Mouse (Mus musculus) E14TG2a.4 (cell line): Measurements from ENCODE around the gene Vpreb1.

Experiments
- H3K27me3 ChIP-seq: 2 replicates; pipeline ENCODE4 v1.6.1; 2014; ENCODE audit warnings: low read length, control low read depth; ENCODE audit not compliant: insufficient read depth
- H3K36me3 ChIP-seq: 2 replicates; pipeline ENCODE4 v1.6.1; 2014; ENCODE audit warnings: low read length, control low read depth; ENCODE audit not compliant: insufficient read depth
- H3K4me1 ChIP-seq: replicated peaks from 2 replicates; pipeline ENCODE4 v1.6.1; 2014; ENCODE audit warnings: low read depth, low read length, control low read depth
- H3K4me3 ChIP-seq: replicated peaks from 2 replicates; pipeline ENCODE4 v1.5.1; 2014; ENCODE audit warnings: mild to moderate bottlenecking, low read length
- H3K9me3 ChIP-seq: 2 replicates; pipeline ENCODE4 v1.6.1; 2014; ENCODE audit warnings: low read length, control low read depth
- CTCF ChIP-seq: conservative IDR thresholded peaks from 2 replicates; pipeline ENCODE4 v1.5.1; 2014; ENCODE audit warnings: low read length
- NANOG ChIP-seq: IDR thresholded peaks from 2 replicates; pipeline ENCODE4 v1.6.1; 2014; ENCODE audit warnings: borderline replicate concordance, low read length, mixed read lengths
- POU5F1 ChIP-seq: IDR thresholded peaks from 2 replicates; pipeline ENCODE4 v1.6.1; 2014; ENCODE audit warnings: low read length, borderline replicate concordance

The Vpreb1 gene

DNA sequence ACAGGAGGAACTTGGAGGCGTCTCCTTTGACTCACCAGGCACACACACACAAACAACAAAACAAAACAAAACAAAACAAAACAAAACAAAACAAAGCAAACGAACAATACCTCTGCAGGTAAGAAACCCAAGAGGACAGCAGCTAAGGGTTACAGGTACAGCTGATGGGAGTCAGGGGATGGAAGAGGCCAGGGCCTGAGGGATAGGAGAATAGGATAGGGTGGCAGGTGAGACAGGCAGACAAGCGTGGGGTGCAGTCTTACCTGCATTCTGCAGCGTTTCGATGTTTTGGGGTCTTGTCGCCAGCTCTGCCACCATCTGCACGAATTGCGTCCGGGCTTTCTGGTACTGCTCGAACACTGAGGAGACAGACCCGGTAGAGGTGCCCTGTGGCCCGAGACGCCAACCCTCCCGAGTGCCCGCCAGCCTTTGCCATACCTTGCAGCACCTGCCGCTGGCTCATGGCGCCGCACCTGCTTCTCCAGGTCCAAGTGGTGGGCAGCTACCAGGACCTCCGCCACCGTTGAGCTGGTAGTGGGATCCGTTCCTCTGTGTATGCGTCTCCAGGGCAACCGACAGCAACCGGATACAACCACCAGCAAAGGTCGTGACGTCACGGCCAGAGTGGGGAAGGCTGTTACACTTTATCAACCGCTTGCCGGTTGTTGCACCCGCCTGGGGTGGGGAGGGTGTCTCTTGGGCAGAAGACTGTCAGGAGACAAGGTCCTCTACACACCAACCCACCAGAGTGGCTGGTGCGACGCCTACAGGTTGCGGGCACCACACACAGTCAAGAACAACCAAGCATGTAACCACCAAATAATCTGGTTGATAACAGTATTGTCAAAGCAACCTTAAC, 41.7 kb downstream of the Vpreb1 start, which contains the start of gene Spag6l:
Gene Spag6l (minus strand): TSS at position 700 of the 859 bp plus-strand sequence.
- peaks cover 8% of the 10 kb centered on the region for H3K9me3 ChIP-seq
- no peaks in the 10 kb centered on the region for H3K36me3 ChIP-seq
- TF ChIP-seq CTCF (peak; percentile 38), NANOG (no peak), POU5F1 (no peak)

DNA sequence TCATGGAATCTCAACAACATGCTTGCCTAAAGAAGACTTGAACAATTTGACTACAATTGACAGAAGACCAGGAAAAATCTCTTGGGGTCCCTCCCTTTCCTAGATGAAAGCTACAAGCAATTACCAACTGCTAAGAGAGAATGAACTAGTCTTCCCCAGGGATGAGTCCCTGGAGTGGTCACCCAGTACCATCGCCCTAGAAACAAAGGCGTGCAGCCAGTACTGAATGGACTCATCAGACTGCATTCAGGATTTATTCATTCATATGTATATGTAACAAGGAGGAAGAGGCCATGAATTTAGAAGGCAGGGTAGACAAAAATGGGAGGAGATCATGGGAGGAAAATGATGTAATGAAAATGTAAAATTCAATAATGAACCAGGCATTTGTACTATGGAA, 44.4 kb downstream of the Vpreb1 start:
- Histone ChIP-seq H3K4me1 (peaks cover 38% of the 10 kb centered on the region), H3K27me3 (no peaks in the 10 kb centered on the region), H3K4me3 (no peak overlapping the region), H3K9me3 (peaks cover 3% of the 10 kb centered on the region), H3K36me3 (no peaks in the 10 kb centered on the region)
- peak; percentile 61 for TF ChIP-seq NANOG
- TF ChIP-seq POU5F1, result no peak
- no peak for TF ChIP-seq CTCF

More for the DNA sequence above, 41.7 kb downstream of the Vpreb1 start, which contains the start of gene Spag6l:
- H3K4me3 ChIP-seq, result peak within 1 kb of the TSS; percentile 82
- peaks cover 38% of the 10 kb centered on the region for H3K4me1 ChIP-seq
- H3K27me3 ChIP-seq, result no peaks in the 10 kb centered on the region

GRCm38 (mm10) chr16:16825476-16825875, 45.2 kb downstream of the Vpreb1 start:
- peaks cover 36% of the 10 kb centered on the region for H3K4me1 ChIP-seq
- no peaks in the 10 kb centered on the region for H3K27me3 ChIP-seq
- H3K36me3 ChIP-seq, result no peaks in the 10 kb centered on the region
- TF ChIP-seq POU5F1 (0 out of 2 replicates have a peak, but pooled peaks have one; percentile 40), NANOG (peak; percentile 69), CTCF (no peak)
- H3K9me3 ChIP-seq, result no peaks in the 10 kb centered on the region
- H3K4me3 ChIP-seq, result no peak overlapping the region
